Comparison of ENCODE assay signal across 8 mouse cellular contexts in the genomic region with DNA sequence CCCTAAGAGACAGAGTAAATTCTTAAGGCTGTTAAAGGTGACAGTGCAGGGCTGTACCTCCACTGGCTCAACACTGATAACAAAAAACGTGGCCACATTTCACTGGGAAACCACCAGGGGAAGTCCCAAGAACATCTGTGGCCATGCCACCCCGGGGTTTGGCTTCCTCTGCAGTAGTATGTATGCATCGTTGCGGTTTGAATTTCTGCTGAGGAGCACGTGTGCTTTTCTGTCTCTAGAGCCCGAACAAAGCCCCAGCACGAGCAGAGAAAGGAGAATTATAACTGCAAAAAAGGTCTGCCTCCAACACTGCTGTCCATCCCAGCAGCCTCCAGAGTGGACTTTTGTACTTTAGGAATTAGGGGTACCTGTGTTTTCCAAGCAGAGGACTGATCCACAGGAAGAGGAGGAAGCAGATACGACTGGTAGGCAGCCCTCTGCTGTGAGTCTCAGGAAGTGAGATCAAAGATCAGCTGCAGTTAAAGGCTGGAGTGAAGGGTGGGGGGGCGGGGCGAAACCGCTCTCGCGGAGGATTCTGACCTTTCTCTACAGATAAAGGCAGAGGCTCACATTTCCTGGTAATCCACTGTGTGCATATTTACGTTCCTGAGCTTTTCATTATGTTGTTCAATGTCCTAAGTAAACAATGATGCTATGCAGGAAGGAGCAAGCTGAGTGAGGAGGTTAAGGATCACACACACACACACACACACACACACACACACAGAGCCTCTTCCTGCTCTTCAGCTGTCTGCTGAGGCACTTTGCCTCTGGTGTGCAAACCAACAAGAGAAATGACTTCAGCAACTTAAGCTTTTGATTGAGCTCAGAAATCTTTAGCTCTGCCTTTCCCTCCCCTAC.
DNase-seq lines count a peak whose midpoint lies in the region; ATAC-seq and TF ChIP-seq lines count a peak whose summit lies in the region.

No protein-coding gene starts in this region.

- DNase-seq in layer of hippocampus, adult 2 months (ENCODE audit: low spot score in 2 of 2) = no peak
- no peak for DNase-seq in layer of hippocampus, adult 8-10 months (ENCODE audit: low spot score in 2 of 2)
- DNase-seq in adrenal gland, postnatal 36 days = peak; percentile 25 to 50
- peak; percentile 36 for DNase-seq in forelimb bud, embryonic 11.5 days (ENCODE audit: low read depth, low spot score)
- DNase-seq in induced T-regulatory cell, adult 2 months (ENCODE audit: low read depth) = peak; percentile 96
- DNase-seq in liver, embryonic 13.5 days = peak; percentile 42
- DNase-seq in thymus, adult 2 months = peak; percentile 85

- H3K36me3 ChIP-seq in liver, embryonic 13.5 days = no peaks in the 10 kb centered on the region
- H3K36me3 ChIP-seq in thymus, adult 2 months (ENCODE audit: control insufficient read depth, insufficient read depth, low read length) = no peaks in the 10 kb centered on the region

- WGBS in liver, embryonic 13.5 days (ENCODE audit: insufficient replicate concordance) = 5% methylated on average over 14 of the region's 14 CpGs
- 0% methylated on average over 14 of the region's 14 CpGs for WGBS in thymus, adult 2 months

- H3K27ac ChIP-seq in layer of hippocampus, adult 2 months = no peak overlapping the region
- H3K27ac ChIP-seq in liver, embryonic 13.5 days = peak overlapping the region; percentile 67
- peak overlapping the region; percentile 97 for H3K27ac ChIP-seq in thymus, adult 2 months (ENCODE audit: control insufficient read depth, insufficient read depth, low read length)

- H3K4me2 ChIP-seq in liver, embryonic 13.5 days = peak overlapping the region; percentile 67

- H3K4me1 ChIP-seq in liver, embryonic 13.5 days (replicated peaks) = peaks cover 23% of the 10 kb centered on the region
- H3K4me1 ChIP-seq in thymus, adult 2 months (replicated peaks; ENCODE audit: control insufficient read depth, insufficient read depth, low read length) = peaks cover 9% of the 10 kb centered on the region

- TF ChIP-seq CTCF in layer of hippocampus, adult 2 months (conservative IDR thresholded peaks at IDR 0.05) = 0 out of 2 replicates have a peak, but pooled peaks have one; percentile 12
- no peak for TF ChIP-seq CTCF in thymus, adult 2 months (IDR thresholded peaks at IDR 0.05; ENCODE audit: borderline replicate concordance, control insufficient read depth, extremely low read depth, insufficient read depth, low read length, poor library complexity)

- H3K9me3 ChIP-seq in liver, embryonic 13.5 days (replicated peaks) = no peaks in the 10 kb centered on the region

- H3K9ac ChIP-seq in liver, embryonic 13.5 days = peak overlapping the region; percentile 64

- no peaks in the 10 kb centered on the region for H3K27me3 ChIP-seq in liver, embryonic 13.5 days
- H3K27me3 ChIP-seq in thymus, adult 2 months (ENCODE audit: control insufficient read depth, insufficient read depth, low read length) = no peaks in the 10 kb centered on the region

- peak; percentile 92 for ATAC-seq in liver, embryonic 13.5 days (ENCODE audit: low read depth)
- ATAC-seq in monocyte, adult 5-6 weeks (replicated peaks; ENCODE audit: insufficient number of reproducible peaks, low FRiP score, low TSS enrichment, poor library complexity, severe bottlenecking) = peak; percentile 93

- H3K4me3 ChIP-seq in layer of hippocampus, adult 2 months = peak overlapping the region; percentile 28; the same call in 1 of the 2 replicates
- peak overlapping the region; percentile 49 for H3K4me3 ChIP-seq in liver, embryonic 13.5 days (replicated peaks)
- peak overlapping the region; percentile 46 for H3K4me3 ChIP-seq in thymus, adult 2 months (ENCODE audit: control insufficient read depth, insufficient read depth, low read length)

- TF ChIP-seq POLR2A in thymus, adult 2 months (IDR thresholded peaks at IDR 0.05; ENCODE audit: control insufficient read depth, extremely low read depth, insufficient read depth, low read length, poor library complexity) = 0 out of 2 replicates have a peak, but pooled peaks have one; percentile 23

Comparison
In these comparisons a context has a peak if more than half of its experiments do, and no peak if none do; other contexts are left out.
1. DNase-seq: peak in adrenal gland, postnatal 36 days (2 of 2), forelimb bud, embryonic 11.5 days (single experiment), induced T-regulatory cell, adult 2 months (single experiment), liver, embryonic 13.5 days (single experiment) and thymus, adult 2 months (single experiment); none in layer of hippocampus, adult 2 months (0 of 2) and layer of hippocampus, adult 8-10 months (0 of 2).
2. Peak in every context shown above with its lines, with median percentiles within 50 percentile points of each other: H3K4me3 ChIP-seq.